8 mouse cellular contexts compared by ENCODE assay signal in genomic region chr16:4557085-4557484, GRCm38 (mm10). TPM values are rescaled to one million over a fixed set of nuclear protein-coding genes. Genes with fewer than 3 reads are reported as not detected.
A peak's percentile ranks its signal among the peaks of the same experiment; 100 is the strongest.
DNase-seq lines count a peak whose midpoint lies in the region; ATAC-seq and TF ChIP-seq lines count a peak whose summit lies in the region.

No protein-coding gene starts in this region.

- no peak for ATAC-seq in heart, embryonic 16.5 days (replicated peaks; ENCODE audit: extremely low read depth, insufficient read depth, low FRiP score)
- ATAC-seq in hindbrain, embryonic 12.5 days (ENCODE audit: low FRiP score), result no peak
- no peak for ATAC-seq in limb, embryonic 12.5 days (ENCODE audit: insufficient number of reproducible peaks, insufficient read depth, low FRiP score, low TSS enrichment, low read depth)

- peak overlapping the region; percentile 85; the same call in 1 of the 2 replicates for H3K9ac ChIP-seq in heart, embryonic 16.5 days (ENCODE audit: low read length)
- peak overlapping the region; percentile 77; the same call in 1 of the 2 replicates for H3K9ac ChIP-seq in hindbrain, embryonic 12.5 days
- H3K9ac ChIP-seq in limb, embryonic 12.5 days (replicated peaks), result peak overlapping the region; percentile 84

- no peaks in the 10 kb centered on the region for H3K36me3 ChIP-seq in heart, embryonic 16.5 days (ENCODE audit: control insufficient read depth, insufficient read depth)
- no peaks in the 10 kb centered on the region for H3K36me3 ChIP-seq in hindbrain, embryonic 12.5 days
- H3K36me3 ChIP-seq in limb, embryonic 12.5 days, result peaks cover 7% of the 10 kb centered on the region; the same call in 1 of the 2 replicates
- H3K36me3 ChIP-seq in small intestine, adult 2 months (ENCODE audit: control insufficient read depth, insufficient read depth, low read length), result no peaks in the 10 kb centered on the region

- peak; percentile 22; the same call in 1 of the 2 replicates for TF ChIP-seq POLR2A in small intestine, adult 2 months (IDR thresholded peaks at IDR 0.05; ENCODE audit: low read depth, low read length)

- H3K27me3 ChIP-seq in heart, embryonic 16.5 days (ENCODE audit: control insufficient read depth, insufficient read depth, low read length), result no peaks in the 10 kb centered on the region
- no peaks in the 10 kb centered on the region for H3K27me3 ChIP-seq in hindbrain, embryonic 12.5 days
- no peaks in the 10 kb centered on the region for H3K27me3 ChIP-seq in limb, embryonic 12.5 days
- H3K27me3 ChIP-seq in small intestine, adult 2 months (ENCODE audit: control insufficient read depth, insufficient read depth, low read length), result no peaks in the 10 kb centered on the region

- H3K4me3 ChIP-seq in heart, embryonic 16.5 days (ENCODE audit: low read length), result no peak overlapping the region
- 0 out of 2 replicates have a peak overlapping the region, but pooled peaks have one; percentile 66 for H3K4me3 ChIP-seq in hindbrain, embryonic 12.5 days
- peak overlapping the region; percentile 79 for H3K4me3 ChIP-seq in limb, embryonic 12.5 days (replicated peaks)
- peak overlapping the region; percentile 37; the same call in 1 of the 2 replicates for H3K4me3 ChIP-seq in small intestine, adult 2 months (ENCODE audit: low read depth, low read length)

- H3K9me3 ChIP-seq in heart, embryonic 16.5 days (replicated peaks; ENCODE audit: control insufficient read depth, low read length), result no peaks in the 10 kb centered on the region
- no peaks in the 10 kb centered on the region for H3K9me3 ChIP-seq in hindbrain, embryonic 12.5 days (replicated peaks)
- no peaks in the 10 kb centered on the region for H3K9me3 ChIP-seq in limb, embryonic 12.5 days

- H3K27ac ChIP-seq in heart, embryonic 16.5 days (ENCODE audit: low read length), result peak overlapping the region; percentile 90; the same call in 1 of the 2 replicates
- H3K27ac ChIP-seq in hindbrain, embryonic 12.5 days, result no peak overlapping the region
- H3K27ac ChIP-seq in limb, embryonic 12.5 days, result peak overlapping the region; percentile 95
- H3K27ac ChIP-seq in small intestine, adult 2 months (ENCODE audit: insufficient read depth, low read depth, low read length), result peak overlapping the region; percentile 98

- peaks cover 35% of the 10 kb centered on the region for H3K4me1 ChIP-seq in heart, embryonic 16.5 days (ENCODE audit: control insufficient read depth, insufficient read depth, low read length)
- H3K4me1 ChIP-seq in hindbrain, embryonic 12.5 days, result peaks cover 29% of the 10 kb centered on the region
- peaks cover 54% of the 10 kb centered on the region for H3K4me1 ChIP-seq in limb, embryonic 12.5 days (replicated peaks)
- H3K4me1 ChIP-seq in small intestine, adult 2 months (ENCODE audit: control insufficient read depth, insufficient read depth, insufficient read length, low read length), result peaks cover 9% of the 10 kb centered on the region

- 83% methylated on average over 1 of the region's 1 CpGs for WGBS in heart, embryonic 16.5 days
- 89% methylated on average over 1 of the region's 1 CpGs for WGBS in hindbrain, embryonic 12.5 days
- 65% methylated on average over 1 of the region's 1 CpGs for WGBS in limb, embryonic 12.5 days
- 15% methylated on average over 1 of the region's 1 CpGs for WGBS in small intestine, adult 2 months

- H3K4me2 ChIP-seq in heart, embryonic 16.5 days (ENCODE audit: low read depth, low read length), result peak overlapping the region; percentile 99
- H3K4me2 ChIP-seq in hindbrain, embryonic 12.5 days (replicated peaks), result peak overlapping the region; percentile 88
- peak overlapping the region; percentile 79 for H3K4me2 ChIP-seq in limb, embryonic 12.5 days

- TF ChIP-seq CTCF in small intestine, adult 2 months (IDR thresholded peaks at IDR 0.05; ENCODE audit: extremely low read depth, insufficient read length, insufficient replicate concordance, low read depth, low read length), result no peak

- no peak for DNase-seq in heart, postnatal 36 days
- no peak for DNase-seq in layer of hippocampus, adult 9-11 months
- DNase-seq in left cerebral cortex, postnatal 4 days, result no peak
- DNase-seq in frontal cortex, postnatal 36 days (ENCODE audit: low spot score in 2 of 2), result no peak

- intact Hi-C loops in heart, postnatal 36 days (cut with DNase I), result loop anchor here (5.0 to 10.0 kb wide), 2 partner anchors 230 to 482 kb away; partner anchors contain the start of gene Trap1
- intact Hi-C loops in left cerebral cortex, postnatal 4 days (cut with DNase I), result no loop called here

RNA-seq across cellular contexts. Expression of gene Tfap4, which starts 2.6 kb away (rescaled TPM):
- 5.6 and 8.1 TPM in 2 replicates for polyA plus RNA-seq in heart, embryonic 16.5 days (2015; fragmentation: Nextera tagmentation; extraction: Ambion mirVana)
- total RNA-seq in heart, postnatal 36 days (2021), result 1 to 10 TPM; 4.4 to 4.6 TPM
- 13.1 and 13.8 TPM in 2 replicates for polyA plus RNA-seq in hindbrain, embryonic 12.5 days (2016; fragmentation: Nextera tagmentation; extraction: Ambion mirVana)
- 29.1 and 31.0 TPM in 2 replicates for polyA plus RNA-seq in limb, embryonic 12.5 days (2016; fragmentation: Nextera tagmentation; extraction: Ambion mirVana)
- 4.0 and 8.3 TPM in 2 replicates for polyA plus RNA-seq in small intestine, adult 2 months (2012; rRNA removed)
- 10 to 100 TPM; 13.0 to 13.4 TPM for total RNA-seq in left cerebral cortex, postnatal 4 days (2021)

RNA-seq across cellular contexts. Expression of gene Srl, which starts 15.5 kb away (rescaled TPM):
- polyA plus RNA-seq in heart, embryonic 16.5 days (2015; fragmentation: Nextera tagmentation; extraction: Ambion mirVana), result 280 and 289 TPM in 2 replicates
- total RNA-seq in heart, postnatal 36 days (2021), result 1,000 to 10,000 TPM in 1 of 2 experiments, 100 to 1,000 TPM in 1; 873 to 1,040 TPM
- 25.8 and 36.5 TPM in 2 replicates for polyA plus RNA-seq in hindbrain, embryonic 12.5 days (2016; fragmentation: Nextera tagmentation; extraction: Ambion mirVana)
- polyA plus RNA-seq in limb, embryonic 12.5 days (2016; fragmentation: Nextera tagmentation; extraction: Ambion mirVana), result 36.9 and 40.7 TPM in 2 replicates
- polyA plus RNA-seq in small intestine, adult 2 months (2012; rRNA removed), result 0.18 and 0.25 TPM in 2 replicates
- total RNA-seq in left cerebral cortex, postnatal 4 days (2021), result 10 to 100 TPM; 34.2 to 41.4 TPM

RNA-seq across cellular contexts. Expression of gene Glis2, which starts 37.4 kb away (rescaled TPM):
- polyA plus RNA-seq in heart, embryonic 16.5 days (2015; fragmentation: Nextera tagmentation; extraction: Ambion mirVana), result 12.3 and 14.2 TPM in 2 replicates
- total RNA-seq in heart, postnatal 36 days (2021), result 10 to 100 TPM; 16.0 to 16.7 TPM
- polyA plus RNA-seq in hindbrain, embryonic 12.5 days (2016; fragmentation: Nextera tagmentation; extraction: Ambion mirVana), result 34.0 and 34.3 TPM in 2 replicates
- polyA plus RNA-seq in limb, embryonic 12.5 days (2016; fragmentation: Nextera tagmentation; extraction: Ambion mirVana), result 28.4 and 32.6 TPM in 2 replicates
- polyA plus RNA-seq in small intestine, adult 2 months (2012; rRNA removed), result 8.6 and 10.1 TPM in 2 replicates
- 10 to 100 TPM; 29.0 to 32.8 TPM for total RNA-seq in left cerebral cortex, postnatal 4 days (2021)

Comparison
In these comparisons a context has a peak if more than half of its experiments do, and no peak if none do; other contexts are left out.
1. RNA of gene Srl, which starts 15.5 kb away (polyA plus RNA-seq): 280 to 289 TPM in heart, embryonic 16.5 days, 36.9 to 40.7 TPM in limb, embryonic 12.5 days and 25.8 to 36.5 TPM in hindbrain, embryonic 12.5 days; 0.18 to 0.25 TPM in small intestine, adult 2 months; every median in the first group is over 10 times any median in the second.
2. Peak in every context shown above with its lines, with median percentiles within 50 percentile points of each other: H3K4me2 ChIP-seq and H3K9ac ChIP-seq.